Mouse (Mus musculus) embryonic facial prominence, embryonic 15.5 days (tissue): ENCODE measurements at regions not wholly inside any gene's neighbourhood (a gene's known extent, or its start where the extent isn't known, plus 50 kb on each side); places are given as distances from the start of the nearest gene placed in this dataset.

Experiments used
- ATAC-seq: fragments of 200-750 bp; cut with Nextera tagmentation; 2 replicates; pipeline ENCODE4 v1.8.0; 2017; ENCODE audit warnings: low read depth, moderate TSS enrichment; ENCODE audit not compliant: insufficient number of reproducible peaks, low FRiP score, low TSS enrichment
- H3K27ac ChIP-seq: fragments of 300-500 bp; sonication (generic); replicated peaks from 2 replicates; pipeline ENCODE4 v1.5.1; 2015; ENCODE audit warnings: mild to moderate bottlenecking, inconsistent platforms
- H3K27me3 ChIP-seq: fragments of 300-500 bp; sonication (generic); 2 replicates; pipeline ENCODE4 v1.6.1; 2015; ENCODE audit warnings: inconsistent platforms
- H3K36me3 ChIP-seq: fragments of 300-500 bp; sonication (generic); 2 replicates; pipeline ENCODE4 v1.6.1; 2015; ENCODE audit warnings: mild to moderate bottlenecking, inconsistent platforms
- H3K4me1 ChIP-seq: fragments of 300-500 bp; sonication (generic); 2 replicates; pipeline ENCODE4 v1.6.1; 2015; ENCODE audit warnings: inconsistent platforms
- H3K4me2 ChIP-seq: fragments of 300-500 bp; sonication (generic); replicated peaks from 2 replicates; pipeline ENCODE4 v1.6.1; 2015; ENCODE audit warnings: mild to moderate bottlenecking, inconsistent platforms
- H3K4me3 ChIP-seq: fragments of 300-500 bp; sonication (generic); replicated peaks from 2 replicates; pipeline ENCODE4 v1.5.1; 2015; ENCODE audit warnings: mild to moderate bottlenecking, inconsistent platforms
- H3K9ac ChIP-seq: fragments of 300-500 bp; sonication (generic); 2 replicates; pipeline ENCODE4 v1.6.1; 2015; ENCODE audit warnings: inconsistent platforms
- H3K9me3 ChIP-seq: fragments of 300-500 bp; sonication (generic); replicated peaks from 2 replicates; pipeline ENCODE4 v1.6.1; 2016; ENCODE audit warnings: inconsistent platforms
- WGBS: fragments of 180-500 bp; shearing (Covaris S2); methylation state at CpG from one replicate; pipeline ENCODE4 v1.1.7; 2015; 5-methylcytosine and 5-hydroxymethylcytosine counted together

DNA sequence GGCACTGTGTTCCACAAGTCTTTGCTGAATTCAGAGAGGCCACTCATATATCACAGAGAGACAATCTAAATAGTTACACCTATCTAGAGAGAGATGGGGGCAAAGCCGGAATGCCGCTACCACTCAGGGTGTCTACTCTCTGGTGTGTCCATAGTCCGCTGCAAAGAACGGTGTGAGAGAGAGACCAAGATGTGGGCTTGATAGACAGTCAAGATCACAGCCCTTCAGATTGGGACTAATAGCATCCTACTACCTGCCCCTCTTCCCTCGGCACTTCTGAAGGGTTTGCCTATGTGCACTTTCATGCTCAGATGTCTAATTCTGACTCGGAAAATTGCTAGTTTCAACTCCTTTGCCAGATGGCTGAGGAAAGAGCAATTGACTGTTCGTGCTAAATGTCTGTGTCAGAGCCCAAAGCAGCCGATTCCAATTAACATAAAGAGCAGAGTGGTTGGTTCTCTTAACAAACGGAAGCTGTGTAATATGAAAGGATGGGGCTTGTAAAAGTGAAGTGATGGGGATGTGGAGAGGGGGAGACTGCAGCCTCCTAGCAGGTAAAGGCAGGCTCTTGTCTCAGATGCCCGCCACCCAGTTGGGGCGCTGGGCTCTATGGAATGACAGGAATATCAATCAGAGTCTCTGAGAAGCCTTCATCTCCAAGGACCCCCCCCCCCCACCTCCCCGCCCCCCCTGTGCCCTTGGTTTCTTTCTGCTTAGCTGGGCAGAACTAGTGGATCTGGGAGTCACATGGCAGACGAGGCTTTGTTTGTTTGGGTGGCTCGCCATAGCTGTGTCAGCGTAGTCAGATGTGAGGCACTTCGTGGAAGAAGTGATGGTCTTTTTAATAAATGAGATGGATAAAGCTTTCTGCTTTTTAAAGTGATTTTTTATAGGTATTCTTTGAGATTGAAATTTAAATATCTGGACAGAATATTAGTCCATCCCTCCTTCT lies 193.7 kb downstream of the Phlda1 start:
- Histone ChIP-seq H3K27ac (peak overlapping the region; percentile 39; the same call in 1 of the 2 replicates), H3K4me3 (no peak overlapping the region), H3K9me3 (no peaks in the 10 kb centered on the region), H3K36me3 (no peaks in the 10 kb centered on the region), H3K9ac (no peak overlapping the region), H3K27me3 (no peaks in the 10 kb centered on the region), H3K4me2 (peak overlapping the region; percentile 24; the same call in 1 of the 2 replicates), H3K4me1 (peaks cover 12% of the 10 kb centered on the region)
- ATAC-seq, result peak; percentile 43; the same call in 1 of the 2 replicates
- WGBS, result 38% methylated on average over 16 of the region's 16 CpGs

DNA sequence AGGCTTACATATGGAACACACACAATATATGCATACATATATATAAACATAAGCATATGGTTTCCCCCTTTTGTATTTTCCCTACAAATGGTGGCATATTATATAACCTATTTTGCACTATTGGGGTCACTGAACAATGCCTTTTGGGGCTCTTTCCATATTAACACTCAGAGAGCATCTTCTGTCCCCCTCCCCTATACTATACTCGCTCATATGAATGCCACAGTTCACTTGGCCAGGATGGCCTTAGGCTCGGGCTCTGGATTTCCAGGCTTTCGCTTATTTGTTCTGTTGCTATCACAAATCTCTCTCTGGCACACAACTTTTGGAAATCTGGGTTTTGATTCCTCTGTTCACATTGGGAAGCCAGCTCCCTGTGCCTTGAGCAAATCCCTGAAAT lies 194.5 kb downstream of the Phlda1 start:
- ATAC-seq, result no peak
- Histone ChIP-seq H3K9ac (no peak overlapping the region), H3K27me3 (no peaks in the 10 kb centered on the region), H3K4me1 (peaks cover 12% of the 10 kb centered on the region), H3K4me3 (no peak overlapping the region), H3K4me2 (no peak overlapping the region), H3K36me3 (no peaks in the 10 kb centered on the region), H3K27ac (no peak overlapping the region), H3K9me3 (peaks cover 2% of the 10 kb centered on the region; the same call in 1 of the 2 replicates)
- 61% methylated on average over 3 of the region's 3 CpGs for WGBS

DNA sequence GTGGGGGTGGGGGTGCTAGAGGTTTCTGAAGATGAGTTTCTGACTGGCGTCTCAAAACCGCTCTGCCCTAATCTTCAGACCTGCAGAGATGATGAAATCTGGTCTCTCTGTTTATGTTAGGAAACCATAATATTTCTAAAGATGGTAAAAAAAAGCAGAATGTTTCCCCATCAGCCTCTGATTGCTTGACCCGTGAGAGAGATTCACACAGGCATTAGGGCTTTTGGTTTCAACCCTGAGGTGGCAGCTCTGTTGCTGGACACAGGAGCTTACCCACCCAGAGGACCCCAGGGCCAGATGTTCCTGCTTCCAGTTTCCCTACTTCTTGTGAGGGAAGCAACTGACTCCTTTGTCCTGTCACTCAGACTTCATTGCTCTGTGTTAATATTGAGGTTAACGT lies 195.1 kb downstream of the Phlda1 start:
- no peak for ATAC-seq
- Histone ChIP-seq H3K36me3 (no peaks in the 10 kb centered on the region), H3K27ac (no peak overlapping the region), H3K9me3 (peaks cover 6% of the 10 kb centered on the region), H3K4me2 (no peak overlapping the region), H3K4me3 (no peak overlapping the region), H3K9ac (no peak overlapping the region), H3K4me1 (peaks cover 12% of the 10 kb centered on the region), H3K27me3 (no peaks in the 10 kb centered on the region)
- WGBS, result 48% methylated on average over 4 of the region's 4 CpGs

DNA sequence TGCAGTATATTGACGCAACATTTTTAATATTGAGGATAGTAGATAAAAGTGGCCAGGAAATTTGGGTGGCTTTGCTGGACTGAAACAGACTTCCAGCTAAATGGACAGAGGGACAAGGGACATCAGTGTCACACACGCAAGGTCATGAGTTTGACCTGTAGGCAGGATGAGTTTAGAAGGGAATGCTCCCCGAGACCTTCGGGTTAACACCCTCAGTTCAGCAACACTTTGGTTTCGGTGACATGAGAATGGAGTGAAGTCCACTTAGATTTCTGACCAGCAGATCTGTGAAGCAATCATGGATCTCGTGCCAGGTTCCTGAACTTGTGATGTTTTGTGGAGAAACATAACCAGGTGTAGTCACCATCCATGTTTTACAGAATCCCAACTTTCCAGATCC lies 196.3 kb downstream of the Phlda1 start:
- H3K4me1 ChIP-seq, result peaks cover 12% of the 10 kb centered on the region
- H3K27ac ChIP-seq, result no peak overlapping the region
- no peaks in the 10 kb centered on the region for H3K36me3 ChIP-seq
- no peak overlapping the region for H3K4me2 ChIP-seq
- H3K27me3 ChIP-seq, result no peaks in the 10 kb centered on the region
- no peak overlapping the region for H3K4me3 ChIP-seq
- 95% methylated on average over 6 of the region's 6 CpGs for WGBS
- peaks cover 6% of the 10 kb centered on the region for H3K9me3 ChIP-seq
- no peak for ATAC-seq
- H3K9ac ChIP-seq, result no peak overlapping the region

DNA sequence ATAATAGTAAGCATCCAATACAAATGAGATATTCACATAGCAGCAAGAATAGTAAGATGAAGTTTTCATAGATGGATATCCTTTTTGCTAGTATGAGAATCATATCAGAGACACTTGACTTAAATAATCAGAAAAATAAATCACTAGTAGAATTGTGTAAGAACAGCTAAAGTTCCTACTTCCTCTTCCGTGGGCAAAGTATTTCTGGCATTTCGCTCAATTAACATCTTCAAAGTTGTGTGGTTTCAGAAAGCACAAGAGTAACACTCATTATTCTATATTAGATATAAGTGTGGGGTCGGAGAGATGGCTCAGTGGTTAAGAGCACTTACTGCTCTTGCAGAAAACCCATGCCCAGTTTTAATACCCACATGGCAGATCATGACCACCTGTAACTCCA lies 197.4 kb downstream of the Phlda1 start:
- no peak overlapping the region for H3K4me2 ChIP-seq
- no peak overlapping the region for H3K27ac ChIP-seq
- 85% methylated on average over 3 of the region's 3 CpGs for WGBS
- H3K9ac ChIP-seq, result no peak overlapping the region
- H3K9me3 ChIP-seq, result peaks cover 6% of the 10 kb centered on the region
- peaks cover 12% of the 10 kb centered on the region for H3K4me1 ChIP-seq
- H3K36me3 ChIP-seq, result no peaks in the 10 kb centered on the region
- no peak for ATAC-seq
- H3K4me3 ChIP-seq, result no peak overlapping the region
- no peaks in the 10 kb centered on the region for H3K27me3 ChIP-seq

DNA sequence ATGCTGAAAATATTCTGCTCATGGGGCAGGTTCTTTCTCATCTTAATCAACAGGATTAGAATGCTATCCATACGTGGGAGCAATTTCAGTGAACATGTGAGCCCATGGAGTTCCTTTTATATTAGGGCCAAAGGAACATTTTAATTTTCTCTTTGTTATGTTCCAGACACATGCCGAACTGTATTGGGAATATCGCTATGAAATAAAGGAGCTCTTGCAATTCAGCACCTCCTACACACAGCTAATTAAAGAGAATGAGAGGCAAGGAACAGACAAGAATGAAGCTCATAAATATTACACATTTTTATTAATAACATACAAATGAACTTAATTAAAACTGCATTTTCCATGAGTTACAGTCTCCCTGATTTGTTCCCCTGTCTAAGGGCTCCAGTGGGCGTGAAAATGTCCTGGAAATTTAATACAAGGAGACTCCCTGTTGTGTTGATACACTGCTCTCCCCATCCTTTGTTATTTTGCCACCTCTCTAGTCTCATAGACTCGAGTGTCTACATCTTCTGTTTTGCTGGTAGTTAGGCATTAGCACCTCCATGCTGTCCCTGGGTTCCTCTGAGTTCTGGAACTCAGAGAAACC lies 205.5 kb downstream of the Phlda1 start:
- no peaks in the 10 kb centered on the region for H3K27me3 ChIP-seq
- no peak overlapping the region for H3K9ac ChIP-seq
- 66% methylated on average over 5 of the region's 5 CpGs for WGBS
- H3K27ac ChIP-seq, result no peak overlapping the region
- H3K4me2 ChIP-seq, result no peak overlapping the region
- H3K9me3 ChIP-seq, result no peaks in the 10 kb centered on the region
- H3K4me1 ChIP-seq, result no peaks in the 10 kb centered on the region
- H3K36me3 ChIP-seq, result no peaks in the 10 kb centered on the region
- no peak overlapping the region for H3K4me3 ChIP-seq
- ATAC-seq, result no peak

DNA sequence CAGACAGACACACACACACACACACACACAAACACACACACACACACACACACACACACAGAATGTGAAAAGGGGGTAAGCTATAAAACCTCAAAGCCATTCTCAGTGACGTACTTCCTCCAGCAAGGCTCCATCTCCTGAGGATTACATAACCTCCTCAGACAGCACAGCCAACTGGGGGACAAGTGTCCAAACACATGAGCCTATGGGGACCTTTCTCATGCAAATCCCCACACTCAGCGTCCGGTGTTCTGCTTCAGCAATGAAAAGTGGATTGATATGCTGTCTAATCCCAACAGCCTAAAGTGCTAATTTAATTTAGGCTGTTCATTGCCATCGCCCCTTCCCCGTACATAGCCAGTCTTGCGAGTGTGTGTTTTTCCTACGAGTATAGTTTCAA lies 206.9 kb downstream of the Phlda1 start:
- Histone ChIP-seq H3K4me3 (no peak overlapping the region), H3K27me3 (no peaks in the 10 kb centered on the region), H3K27ac (no peak overlapping the region), H3K4me2 (no peak overlapping the region), H3K4me1 (no peaks in the 10 kb centered on the region), H3K9me3 (no peaks in the 10 kb centered on the region), H3K9ac (no peak overlapping the region), H3K36me3 (no peaks in the 10 kb centered on the region)
- WGBS, result 85% methylated on average over 7 of the region's 7 CpGs
- ATAC-seq, result no peak

DNA sequence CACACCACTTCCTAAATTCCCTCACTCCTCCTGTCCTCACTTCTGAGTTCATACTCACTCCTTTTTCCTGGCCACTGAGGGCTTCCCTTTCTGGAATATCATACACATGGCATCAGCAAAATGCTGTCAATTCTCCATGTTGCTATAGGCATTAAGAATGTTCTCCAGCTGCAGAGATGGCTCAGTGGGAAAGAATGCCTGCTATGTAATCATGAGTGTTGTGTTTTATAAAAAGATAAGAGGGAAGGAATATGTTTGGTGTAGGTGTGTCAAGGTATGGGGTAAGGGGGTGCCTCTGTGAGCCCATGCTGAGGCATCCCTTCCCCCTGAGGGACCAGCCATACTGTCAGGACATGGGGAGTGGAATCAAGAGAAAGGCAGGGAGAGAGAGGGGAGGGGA lies 207.6 kb downstream of the Phlda1 start:
- no peak for ATAC-seq
- Histone ChIP-seq H3K4me2 (no peak overlapping the region), H3K4me1 (no peaks in the 10 kb centered on the region), H3K4me3 (no peak overlapping the region), H3K27ac (no peak overlapping the region), H3K9ac (no peak overlapping the region), H3K27me3 (no peaks in the 10 kb centered on the region), H3K9me3 (no peaks in the 10 kb centered on the region), H3K36me3 (no peaks in the 10 kb centered on the region)

DNA sequence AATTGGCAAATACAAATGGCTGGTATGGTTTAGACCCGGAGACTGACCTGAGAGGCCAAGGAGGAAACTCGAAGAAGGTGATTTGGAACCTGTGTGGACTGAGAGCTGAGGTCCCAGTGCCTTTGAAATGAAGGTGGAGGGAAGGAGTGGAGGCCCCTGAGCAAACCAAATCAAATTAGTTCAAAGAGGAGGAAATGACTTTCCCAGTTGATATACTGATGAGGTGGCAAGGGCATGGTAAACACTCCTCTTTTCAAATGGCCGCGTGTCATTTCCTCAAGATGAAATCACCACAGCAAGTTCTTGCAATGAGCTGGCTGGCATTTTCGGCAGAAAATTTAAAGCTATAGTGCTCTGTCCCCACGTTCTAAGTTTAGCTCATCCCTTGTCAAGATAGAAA lies 209.1 kb downstream of the Phlda1 start:
- Histone ChIP-seq H3K27ac (no peak overlapping the region), H3K9ac (no peak overlapping the region), H3K4me3 (no peak overlapping the region), H3K27me3 (no peaks in the 10 kb centered on the region), H3K9me3 (no peaks in the 10 kb centered on the region), H3K36me3 (no peaks in the 10 kb centered on the region), H3K4me2 (no peak overlapping the region), H3K4me1 (0 out of 2 replicates have a peak, but pooled peaks cover 4% of the 10 kb centered on the region)
- no peak for ATAC-seq
- WGBS, result 72% methylated on average over 6 of the region's 6 CpGs

DNA sequence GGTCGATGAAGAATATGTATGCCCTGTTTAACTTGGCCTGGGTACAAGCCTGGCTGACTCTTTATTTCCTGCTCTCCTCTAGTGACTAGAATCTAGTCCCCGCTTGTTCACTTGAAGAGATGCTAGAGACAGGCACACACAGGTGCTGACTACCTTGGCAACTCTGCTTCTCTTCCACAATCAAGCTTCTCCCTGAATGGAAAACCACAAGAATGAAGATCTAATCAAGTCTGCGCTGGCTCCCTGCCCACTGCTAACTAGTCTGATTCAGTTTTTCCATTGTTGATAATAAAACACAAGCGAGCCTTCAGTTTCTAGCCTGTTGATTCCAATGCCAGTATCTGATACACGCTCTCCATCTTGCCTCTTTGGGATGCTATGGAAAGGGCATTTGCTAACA lies 213.5 kb downstream of the Phlda1 start:
- no peaks in the 10 kb centered on the region for H3K36me3 ChIP-seq
- no peak overlapping the region for H3K9ac ChIP-seq
- H3K9me3 ChIP-seq, result no peaks in the 10 kb centered on the region
- H3K4me2 ChIP-seq, result no peak overlapping the region
- WGBS, result 57% methylated on average over 5 of the region's 5 CpGs
- no peaks in the 10 kb centered on the region for H3K27me3 ChIP-seq
- H3K4me3 ChIP-seq, result no peak overlapping the region
- H3K27ac ChIP-seq, result peak overlapping the region; percentile 3; the same call in 1 of the 2 replicates
- 0 out of 2 replicates have a peak, but pooled peaks cover 7% of the 10 kb centered on the region for H3K4me1 ChIP-seq
- no peak for ATAC-seq

DNA sequence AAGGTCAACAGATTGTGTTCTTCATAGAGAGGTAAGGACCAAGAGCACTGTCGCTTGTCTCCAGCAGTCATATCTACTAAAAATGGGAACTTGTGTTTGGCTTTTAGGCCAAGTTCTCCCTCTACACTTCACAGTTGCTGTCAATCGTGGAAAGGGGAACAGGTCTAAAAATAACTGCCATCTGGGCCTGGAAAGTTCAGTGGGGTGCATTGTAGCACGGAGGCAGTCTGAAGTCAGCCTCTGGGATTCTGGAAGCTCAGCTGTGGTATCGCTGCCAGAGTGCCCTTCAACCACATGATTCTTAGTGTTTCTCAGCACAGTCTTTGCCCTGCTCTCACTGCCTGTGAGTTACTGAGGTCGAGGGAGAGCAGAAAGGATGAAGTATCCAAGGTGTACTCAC lies 215.0 kb downstream of the Phlda1 start:
- Histone ChIP-seq H3K9me3 (no peaks in the 10 kb centered on the region), H3K4me2 (no peak overlapping the region), H3K27ac (no peak overlapping the region), H3K9ac (no peak overlapping the region), H3K36me3 (no peaks in the 10 kb centered on the region), H3K27me3 (no peaks in the 10 kb centered on the region), H3K4me1 (0 out of 2 replicates have a peak, but pooled peaks cover 7% of the 10 kb centered on the region), H3K4me3 (no peak overlapping the region)
- ATAC-seq, result no peak
- 58% methylated on average over 5 of the region's 5 CpGs for WGBS
